Mouse (Mus musculus) MEL (cell line): ENCODE data around the gene Nmd3.

Experiments
- CHD1 ChIP-seq: IDR thresholded peaks from 2 replicates; pipeline ENCODE4 v1.6.1; 2012; ENCODE audit warnings: low read depth, mild to moderate bottlenecking, inconsistent platforms, low read length, improper control_type of control experiment
- CTCF ChIP-seq, 3 experiments: IDR thresholded peaks in 2 of 3; conservative IDR thresholded peaks in 1 of 3; 2 replicates each; pipeline ENCODE4 v1.5.1; 2011 to 2012; ENCODE audit warnings: low read length in 3 of 3, low read depth in 2 of 3, mild to moderate bottlenecking in 2 of 3, improper control_type of control experiment in 1 of 3, inconsistent platforms in 1 of 3, mixed read lengths in 1 of 3, moderate library complexity in 1 of 3; ENCODE audit not compliant: control insufficient read depth in 1 of 3, insufficient read depth in 1 of 3, poor library complexity in 1 of 3, severe bottlenecking in 1 of 3
- EP300 ChIP-seq, 2 experiments: IDR thresholded peaks; 2 replicates each; pipeline ENCODE4 v1.6.1; 2011; ENCODE audit warnings: improper control_type of control experiment in 2 of 2, low read length in 2 of 2, low read depth in 1 of 2, mild to moderate bottlenecking in 1 of 2
- MXI1 ChIP-seq: IDR thresholded peaks from 2 replicates; pipeline ENCODE4 v1.6.1; 2011; ENCODE audit warnings: mild to moderate bottlenecking, low read depth, low read length, improper control_type of control experiment
- NRF1 ChIP-seq: IDR thresholded peaks from 2 replicates; pipeline ENCODE4 v1.6.1; 2014; ENCODE audit warnings: low read depth, mild to moderate bottlenecking, inconsistent platforms, low read length, improper control_type of control experiment, moderate library complexity; ENCODE audit not compliant: poor library complexity, insufficient read depth, severe bottlenecking
- POLR2AphosphoS2 ChIP-seq: IDR thresholded peaks from 2 replicates; pipeline ENCODE4 v1.6.1; 2011; ENCODE audit warnings: low read length, improper control_type of control experiment
- POLR2AphosphoS5 ChIP-seq: IDR thresholded peaks from 2 replicates; pipeline ENCODE4 v1.6.1; 2012; ENCODE audit warnings: low read depth, borderline replicate concordance, mild to moderate bottlenecking, inconsistent platforms, low read length, moderate library complexity, mixed read lengths
- TCF12 ChIP-seq: IDR thresholded peaks from 2 replicates; pipeline ENCODE4 v1.6.1; 2014; ENCODE audit warnings: low read depth, mild to moderate bottlenecking, inconsistent platforms, low read length, improper control_type of control experiment, moderate library complexity
- ZKSCAN1 ChIP-seq: IDR thresholded peaks from 2 replicates; pipeline ENCODE4 v1.6.1; 2012; ENCODE audit warnings: low read depth, mild to moderate bottlenecking, inconsistent platforms, low read length, improper control_type of control experiment, moderate library complexity
- ZNF384 ChIP-seq: IDR thresholded peaks from 2 replicates; pipeline ENCODE4 v1.6.1; 2012; ENCODE audit warnings: low read depth, mild to moderate bottlenecking, inconsistent platforms, low read length, improper control_type of control experiment

- TF ChIP-seq CTCF (IDR thresholded peaks at IDR 0.05 in 2 of 3, conservative IDR thresholded peaks at IDR 0.05 in 1 of 3; ENCODE audit: control insufficient read depth in 1 of 3, insufficient read depth in 1 of 3, low read depth in 2 of 3, low read length in 3 of 3, poor library complexity in 1 of 3, severe bottlenecking in 1 of 3) (no peak), EP300 (IDR thresholded peaks at IDR 0.05; ENCODE audit: low read depth in 1 of 2, low read length in 2 of 2) (no peak), NRF1 (no peak), TCF12 (no peak), MXI1 (no peak), POLR2AphosphoS5 (no peak), CHD1 (no peak), ZKSCAN1 (no peak), POLR2AphosphoS2 (no peak), ZNF384 (no peak)
These were observed 57.5 kb downstream of the Nmd3 start for GRCm38 (mm10) chr3:69779246-69779796.
